Mouse (Mus musculus) cortical plate, adult 2 months (tissue): ENCODE results near the gene Cdk14.

Experiments used
- CTCF ChIP-seq: fragments of 200-500 bp; IDR thresholded peaks from 2 replicates; pipeline ENCODE4 v1.5.1; 2011; ENCODE audit warnings: mild to moderate bottlenecking, control low read depth, low read length; ENCODE audit not compliant: insufficient read depth; ENCODE audit errors: extremely low read depth
- POLR2A ChIP-seq: fragments of 200-500 bp; IDR thresholded peaks from 2 replicates; pipeline ENCODE4 v1.6.1; 2011; ENCODE audit warnings: mild to moderate bottlenecking, low read length, control low read depth; ENCODE audit not compliant: insufficient read depth; ENCODE audit errors: extremely low read depth

DNA sequence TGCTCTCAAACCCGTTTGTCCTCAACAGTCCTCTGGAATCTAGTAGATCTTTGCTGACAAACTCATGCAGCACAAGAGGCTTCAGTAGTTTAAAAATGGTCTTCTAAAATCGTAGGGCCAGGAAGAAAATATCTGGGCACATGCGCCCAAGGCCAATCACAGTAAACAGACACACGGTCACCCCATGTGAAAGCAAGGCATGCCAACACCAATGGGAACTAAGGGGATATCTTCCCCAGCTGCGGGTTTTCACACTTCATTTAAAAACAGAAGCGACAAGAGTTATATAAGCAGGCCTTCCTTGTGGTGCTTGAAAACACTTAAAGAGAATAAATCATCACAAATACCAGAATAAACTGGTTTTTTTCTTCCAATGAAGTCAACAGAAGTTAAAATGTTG, 165.7 kb downstream of the Cdk14 start:
- TF ChIP-seq CTCF (no peak), POLR2A (no peak)
